ENCODE assay signal across 8 mouse cellular contexts in genomic region chr1:152956221-152956620, GRCm38 (mm10). TPM values are rescaled to one million over a fixed set of nuclear protein-coding genes. Genes with fewer than 3 reads are reported as not detected.
DNase-seq lines count a peak whose midpoint lies in the region; ATAC-seq and TF ChIP-seq lines count a peak whose summit lies in the region.

No protein-coding gene starts in this region.

- no peaks in the 10 kb centered on the region for H3K79me2 ChIP-seq in C2C12 (ENCODE audit: control insufficient read depth, insufficient read depth)

- H3K4me2 ChIP-seq in embryonic facial prominence, embryonic 15.5 days (replicated peaks) = peak overlapping the region; percentile 54
- peak overlapping the region; percentile 70 for H3K4me2 ChIP-seq in heart, embryonic 15.5 days
- peak overlapping the region; percentile 68 for H3K4me2 ChIP-seq in kidney, embryonic 16.5 days (replicated peaks; ENCODE audit: low read depth, low read length)
- H3K4me2 ChIP-seq in lung, embryonic 15.5 days = peak overlapping the region; percentile 77

- H3K27ac ChIP-seq in embryonic facial prominence, embryonic 15.5 days (replicated peaks) = no peak overlapping the region
- H3K27ac ChIP-seq in heart, embryonic 15.5 days = no peak overlapping the region
- H3K27ac ChIP-seq in kidney, embryonic 16.5 days (ENCODE audit: low read length) = no peak overlapping the region
- no peak overlapping the region for H3K27ac ChIP-seq in lung, embryonic 15.5 days

- no peaks in the 10 kb centered on the region for H3K79me3 ChIP-seq in C2C12 (ENCODE audit: low read depth)

- H3K9me3 ChIP-seq in embryonic facial prominence, embryonic 15.5 days (replicated peaks) = no peaks in the 10 kb centered on the region
- no peaks in the 10 kb centered on the region for H3K9me3 ChIP-seq in heart, embryonic 15.5 days (replicated peaks)
- no peaks in the 10 kb centered on the region for H3K9me3 ChIP-seq in kidney, embryonic 16.5 days (ENCODE audit: low read length)
- H3K9me3 ChIP-seq in lung, embryonic 15.5 days = no peaks in the 10 kb centered on the region

- no peaks in the 10 kb centered on the region for H3K27me3 ChIP-seq in C2C12 (ENCODE audit: control insufficient read depth, insufficient read depth, insufficient read length)
- H3K27me3 ChIP-seq in embryonic facial prominence, embryonic 15.5 days = peaks cover 39% of the 10 kb centered on the region
- peaks cover 51% of the 10 kb centered on the region for H3K27me3 ChIP-seq in heart, embryonic 15.5 days
- H3K27me3 ChIP-seq in kidney, embryonic 16.5 days (ENCODE audit: insufficient read depth, low read length) = peaks cover 37% of the 10 kb centered on the region
- H3K27me3 ChIP-seq in lung, embryonic 15.5 days = peaks cover 44% of the 10 kb centered on the region

- peak overlapping the region; percentile 61 for H3ac ChIP-seq in C2C12 (ENCODE audit: control insufficient read depth, insufficient read length, low read depth)

- no peaks in the 10 kb centered on the region for H3K36me3 ChIP-seq in C2C12 (ENCODE audit: control insufficient read depth, insufficient read depth)
- no peaks in the 10 kb centered on the region for H3K36me3 ChIP-seq in embryonic facial prominence, embryonic 15.5 days
- no peaks in the 10 kb centered on the region for H3K36me3 ChIP-seq in heart, embryonic 15.5 days
- no peaks in the 10 kb centered on the region for H3K36me3 ChIP-seq in kidney, embryonic 16.5 days (ENCODE audit: insufficient read depth, low read length)
- H3K36me3 ChIP-seq in lung, embryonic 15.5 days = no peaks in the 10 kb centered on the region

- H3K4me3 ChIP-seq in C2C12 (ENCODE audit: insufficient read depth, poor library complexity, severe bottlenecking) = peak overlapping the region; percentile 35
- peak overlapping the region; percentile 39 for H3K4me3 ChIP-seq in embryonic facial prominence, embryonic 15.5 days (replicated peaks)
- H3K4me3 ChIP-seq in heart, embryonic 15.5 days = peak overlapping the region; percentile 45
- peak overlapping the region; percentile 38 for H3K4me3 ChIP-seq in kidney, embryonic 16.5 days (ENCODE audit: low read length)
- peak overlapping the region; percentile 48 for H3K4me3 ChIP-seq in lung, embryonic 15.5 days

- WGBS in embryonic facial prominence, embryonic 15.5 days = 3% methylated on average over 14 of the region's 14 CpGs
- 4% methylated on average over 14 of the region's 14 CpGs for WGBS in heart, embryonic 15.5 days
- WGBS in kidney, embryonic 16.5 days = 5% methylated on average over 14 of the region's 14 CpGs
- 3% methylated on average over 14 of the region's 14 CpGs for WGBS in lung, embryonic 15.5 days

- peak; percentile 54; the same call in 1 of the 2 replicates for ATAC-seq in embryonic facial prominence, embryonic 15.5 days (ENCODE audit: insufficient number of reproducible peaks, low FRiP score, low TSS enrichment, low read depth)
- no peak for ATAC-seq in heart, embryonic 15.5 days (replicated peaks; ENCODE audit: insufficient number of reproducible peaks, insufficient read depth, low FRiP score, low read depth)
- peak; percentile 80 for ATAC-seq in kidney, embryonic 16.5 days (ENCODE audit: low FRiP score, low TSS enrichment)
- ATAC-seq in lung, embryonic 15.5 days (ENCODE audit: borderline replicate concordance, extremely low read depth, low FRiP score, low TSS enrichment) = no peak

- peaks cover 17% of the 10 kb centered on the region for H3K4me1 ChIP-seq in embryonic facial prominence, embryonic 15.5 days
- peaks cover 16% of the 10 kb centered on the region for H3K4me1 ChIP-seq in heart, embryonic 15.5 days (replicated peaks)
- H3K4me1 ChIP-seq in kidney, embryonic 16.5 days (ENCODE audit: insufficient read depth, low read length) = peaks cover 7% of the 10 kb centered on the region
- H3K4me1 ChIP-seq in lung, embryonic 15.5 days = peaks cover 16% of the 10 kb centered on the region

- DNase-seq in brain, adult 2 months (ENCODE audit: low read depth, low spot score) = peak; percentile 80
- DNase-seq in ovary, postnatal 36 days (ENCODE audit: low spot score) = peak; percentile 72
- peak; percentile 33 to 80 for DNase-seq in urinary bladder, postnatal 4 days (ENCODE audit: low spot score in 2 of 2)

- no peak for TF ChIP-seq CTCF in C2C12 (IDR thresholded peaks at IDR 0.05; ENCODE audit: control insufficient read depth, insufficient read depth, insufficient read length)

- no peak overlapping the region for H3K9ac ChIP-seq in embryonic facial prominence, embryonic 15.5 days
- H3K9ac ChIP-seq in heart, embryonic 15.5 days = no peak overlapping the region
- no peak overlapping the region for H3K9ac ChIP-seq in kidney, embryonic 16.5 days (replicated peaks; ENCODE audit: low read length)
- H3K9ac ChIP-seq in lung, embryonic 15.5 days = no peak overlapping the region

TF ChIP-seq in C2C12, 6 proteins besides CTCF, POLR2A, EP300 and RAD21:
- TF ChIP-seq MYOD1 (IDR thresholded peaks at IDR 0.05; ENCODE audit: control insufficient read depth, insufficient read length, low read depth) (no peak), FOSL1 (IDR thresholded peaks at IDR 0.05; ENCODE audit: insufficient read depth, low read length, poor library complexity, severe bottlenecking) (no peak), MAX (IDR thresholded peaks at IDR 0.05) (peak; percentile 86)

RNA-seq across cellular contexts. Expression of gene Nmnat2, which starts 1.4 kb away (rescaled TPM):
- polyA plus RNA-seq in C2C12 (2012; fragmentation: generic; extraction: Trizol) = 8.3 TPM
- polyA plus RNA-seq in embryonic facial prominence, embryonic 15.5 days (2015; fragmentation: Nextera tagmentation; extraction: Ambion mirVana) = 2.5 and 2.8 TPM in 2 replicates
- polyA plus RNA-seq in heart, embryonic 15.5 days (2015; fragmentation: Nextera tagmentation; extraction: Ambion mirVana) = 0.89 and 1.3 TPM in 2 replicates
- 0.86 and 1.3 TPM in 2 replicates for polyA plus RNA-seq in kidney, embryonic 16.5 days (2015; fragmentation: Nextera tagmentation; extraction: Ambion mirVana)
- polyA plus RNA-seq in lung, embryonic 15.5 days (2015; fragmentation: Nextera tagmentation; extraction: Ambion mirVana) = 4.3 and 5.0 TPM in 2 replicates

RNA-seq across cellular contexts. Expression of gene Smg7, which starts 53.8 kb away (rescaled TPM):
- 16.6 TPM for polyA plus RNA-seq in C2C12 (2012; fragmentation: generic; extraction: Trizol)
- 27.0 and 27.6 TPM in 2 replicates for polyA plus RNA-seq in embryonic facial prominence, embryonic 15.5 days (2015; fragmentation: Nextera tagmentation; extraction: Ambion mirVana)
- 21.9 and 24.1 TPM in 2 replicates for polyA plus RNA-seq in heart, embryonic 15.5 days (2015; fragmentation: Nextera tagmentation; extraction: Ambion mirVana)
- polyA plus RNA-seq in kidney, embryonic 16.5 days (2015; fragmentation: Nextera tagmentation; extraction: Ambion mirVana) = 25.9 and 32.6 TPM in 2 replicates
- 29.7 and 31.2 TPM in 2 replicates for polyA plus RNA-seq in lung, embryonic 15.5 days (2015; fragmentation: Nextera tagmentation; extraction: Ambion mirVana)

Comparison
In these comparisons a context has a peak if more than half of its experiments do, and no peak if none do; other contexts are left out.
1. ATAC-seq: peak in embryonic facial prominence, embryonic 15.5 days (single experiment) and kidney, embryonic 16.5 days (single experiment); none in heart, embryonic 15.5 days (single experiment) and lung, embryonic 15.5 days (single experiment).
2. Peak in every context shown above with its lines, with median percentiles within 50 percentile points of each other: H3K4me3 ChIP-seq, DNase-seq and H3K4me2 ChIP-seq.